Mouse (Mus musculus): ENCODE measurements around the gene Ndufb2.

DNA sequence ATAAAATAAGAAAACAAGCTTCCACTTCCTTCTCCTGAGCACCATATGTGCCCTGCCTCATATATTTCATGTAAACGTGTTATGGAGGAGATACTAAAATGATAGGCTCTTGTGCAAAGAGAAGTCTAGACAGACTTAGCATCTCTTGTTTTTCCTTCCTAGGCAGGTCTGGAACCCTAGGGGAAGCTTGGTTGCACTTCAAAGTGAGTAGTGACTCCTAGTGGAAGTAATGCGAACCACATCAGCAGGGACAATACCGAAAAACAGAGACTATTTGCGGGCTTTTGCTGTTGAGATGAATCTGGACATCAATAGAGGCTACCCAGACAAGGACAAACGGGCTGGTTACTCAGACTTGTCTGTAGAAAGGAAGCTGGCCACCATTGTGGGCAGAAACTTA is 24.8 kb upstream of the Ndufb2 start:
- TF ChIP-seq CTCF (IDR thresholded peaks at IDR 0.05; ENCODE audit: low read depth, low read length) (peak; percentile 30; the same call in 1 of the 2 replicates), GATA1 (IDR thresholded peaks at IDR 0.05; ENCODE audit: borderline replicate concordance, low read length) (no peak), TAL1 (conservative IDR thresholded peaks at IDR 0.05; ENCODE audit: low read depth, low read length) (no peak), GATA2 (IDR thresholded peaks at IDR 0.05; ENCODE audit: borderline replicate concordance, low read depth, low read length) (no peak), POLR2AphosphoS5 (IDR thresholded peaks at IDR 0.05; ENCODE audit: insufficient replicate concordance, low read depth, low read length) (no peak)

Measured in G1E (cell line).